Mouse (Mus musculus) urinary bladder, postnatal 0 days (tissue): ENCODE measurements around the gene Calhm2. TPM values are rescaled to one million over a fixed set of nuclear protein-coding genes. Genes with fewer than 3 reads are reported as not detected.

Experiments used
- polyA plus RNA-seq: library from polyadenylated mRNA; unstranded; fragments of >200 nt; fragmentation: Nextera tagmentation; extraction: Ambion mirVana; gene quantifications from 2 replicates; pipeline ENCODE4 v1.2.1, GENCODE M21; 2015

Gene Calhm2
- polyA plus RNA-seq = 5.7 and 6.2 TPM in 2 replicates

DNA sequence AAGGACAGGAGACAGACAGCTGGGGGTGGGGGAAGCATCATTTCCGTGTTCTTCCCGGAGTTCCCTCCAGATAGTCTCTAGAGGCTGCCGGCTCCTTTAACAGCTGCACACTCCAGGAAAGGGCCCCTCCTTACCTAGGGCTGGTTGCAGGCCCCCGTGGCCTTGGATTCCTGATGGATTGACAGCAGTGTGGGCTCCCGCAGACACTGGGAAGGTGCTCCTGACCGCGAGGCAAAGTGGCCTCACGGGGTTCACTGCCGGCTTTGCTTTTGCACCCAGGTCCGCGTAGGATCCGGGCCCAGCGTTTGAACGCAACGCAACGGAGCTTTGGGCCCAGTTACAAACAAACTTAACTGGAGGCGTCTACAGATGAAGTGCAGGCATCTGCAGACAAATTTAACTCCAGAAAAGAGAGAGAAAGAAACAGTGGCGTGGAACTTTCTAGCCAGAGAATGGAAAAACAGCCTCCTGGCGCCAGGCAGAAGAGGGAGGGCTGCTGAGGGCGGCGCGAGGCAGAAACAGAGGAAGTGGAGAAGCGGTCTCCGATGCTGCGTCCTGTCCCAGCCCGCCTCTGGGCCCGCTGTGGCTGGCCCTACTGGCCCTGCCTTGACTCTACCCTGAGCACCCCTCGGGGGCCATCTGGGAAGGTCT, at the start of gene Calhm2:
Gene Calhm2 (minus strand): TSS at position 524 of the 651 bp plus-strand sequence.

DNA sequence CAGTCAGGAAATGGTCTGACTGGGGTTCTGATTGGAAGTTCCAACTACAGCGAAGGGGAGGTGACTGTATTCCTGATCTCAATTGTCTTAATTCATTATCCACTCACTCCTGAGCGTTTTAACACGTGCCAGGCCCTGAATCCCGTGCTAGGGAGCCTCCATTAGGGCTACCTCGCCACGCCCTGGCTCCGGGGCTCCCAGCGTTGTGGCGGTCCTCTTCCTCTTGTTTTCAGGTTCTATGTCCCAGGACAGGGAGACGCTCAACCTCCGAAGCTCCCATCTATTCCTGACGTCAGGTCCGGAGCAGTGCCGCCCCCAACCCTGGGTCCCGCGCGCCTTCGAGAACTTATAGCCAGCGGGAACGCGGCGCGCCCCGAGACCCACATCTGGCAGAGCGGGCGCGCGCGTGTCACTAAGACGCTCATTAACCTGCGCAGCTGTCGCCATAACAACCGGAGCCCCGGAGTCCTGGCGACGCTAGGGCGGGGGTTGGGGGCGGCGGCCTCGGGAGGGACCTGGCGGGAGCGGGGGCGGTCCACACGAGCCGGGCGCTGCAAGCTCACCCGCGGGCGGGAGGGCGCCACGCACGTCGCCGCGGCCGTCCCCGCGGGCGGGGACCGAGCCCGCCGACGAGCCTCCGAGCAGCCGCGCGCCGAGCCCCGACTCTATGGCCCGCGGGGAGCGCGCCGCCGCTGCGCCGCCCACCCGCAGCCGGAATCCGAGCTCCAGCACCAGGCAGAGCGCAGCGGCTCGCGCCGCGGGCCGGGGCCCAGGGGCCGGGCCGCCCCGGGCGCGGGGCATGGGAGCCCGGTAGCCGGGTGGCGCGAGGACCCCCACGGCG, 40.6 kb upstream of the Calhm2 start, which contains the start of gene Neurl1a:
Gene Neurl1a (plus strand): TSS at position 390 of the 841 bp plus-strand sequence.

DNA sequence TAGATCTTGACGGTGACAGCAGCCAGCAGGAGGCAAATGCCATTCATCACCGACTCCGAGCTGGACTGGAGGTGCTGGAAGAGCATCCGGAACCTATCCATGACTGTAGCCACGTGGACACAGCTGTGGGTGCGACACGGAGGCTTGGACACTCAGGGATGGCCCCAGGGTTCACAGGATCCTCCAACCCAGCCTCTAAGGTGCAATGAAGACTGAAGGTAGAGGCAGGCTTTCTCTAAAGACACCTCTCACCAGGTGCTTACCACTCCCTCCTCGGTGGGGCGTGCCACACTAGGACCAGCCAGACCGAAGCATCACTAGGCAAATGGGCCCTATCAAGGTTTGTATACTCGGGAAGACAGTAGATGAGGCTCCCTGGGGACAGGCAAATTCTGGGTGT, 19.6 kb upstream of the Calhm2 start, which contains the start of gene Calhm3:
Gene Calhm3 (minus strand): TSS at position 101 of the 400 bp plus-strand sequence.

DNA sequence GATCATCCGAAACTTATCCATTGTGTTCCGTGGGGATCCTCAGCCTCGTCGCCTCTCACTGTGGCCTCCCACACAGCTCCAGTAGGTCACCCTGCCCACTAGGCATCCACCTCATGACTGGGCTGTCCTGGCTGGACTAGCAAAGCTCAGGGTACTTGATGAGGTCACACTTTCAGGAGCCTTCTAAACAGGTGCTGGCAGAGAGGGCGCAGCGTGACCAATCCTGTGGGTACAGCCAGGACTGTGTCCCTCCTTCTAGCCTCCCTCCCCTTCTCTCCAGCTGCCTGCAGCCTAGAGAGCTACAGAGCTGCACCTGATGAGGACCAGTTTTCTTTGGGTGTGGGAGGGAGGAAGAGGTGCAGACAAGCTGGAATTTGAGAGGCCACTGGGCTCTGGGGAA, 6.1 kb upstream of the Calhm2 start, which contains the start of gene Calhm1:
Gene Calhm1 (minus strand): TSS at position 101 of the 400 bp plus-strand sequence.

DNA sequence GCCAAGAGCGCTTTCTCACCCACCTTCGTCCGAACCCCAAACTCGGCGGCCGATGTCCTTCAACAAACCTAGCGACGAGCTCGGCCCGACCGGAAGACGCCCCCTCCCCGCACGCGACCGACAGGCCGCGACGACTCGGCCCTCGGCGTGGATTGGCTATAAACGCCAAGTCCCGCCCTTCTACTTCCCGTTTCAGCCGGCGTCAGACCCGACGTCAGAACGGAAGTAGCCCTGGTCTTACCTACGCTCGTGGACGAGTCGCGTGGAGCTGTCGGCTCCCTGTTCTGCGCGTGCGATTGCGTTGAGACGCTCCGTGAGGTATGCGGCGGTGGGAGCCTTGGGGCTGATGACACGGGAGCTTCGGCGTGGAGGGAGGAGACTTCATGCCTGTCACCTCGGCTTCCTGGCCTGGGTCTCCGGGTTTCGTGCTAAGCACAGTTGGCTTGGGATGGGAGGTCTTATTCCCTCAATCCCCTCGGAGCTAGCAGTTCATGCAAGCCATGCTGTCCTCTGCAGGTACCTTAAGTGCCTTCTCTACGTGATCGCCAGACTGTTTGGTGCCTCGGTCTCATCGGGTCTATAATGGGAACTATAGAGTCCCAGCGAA, 47.4 kb downstream of the Calhm2 start, which contains the start of the genes Usmg5 and Pdcd11:
Gene Usmg5 (minus strand): TSS at position 98 of the 607 bp plus-strand sequence.
Gene Pdcd11 (plus strand): TSS at position 219 of the 607 bp plus-strand sequence.

DNA sequence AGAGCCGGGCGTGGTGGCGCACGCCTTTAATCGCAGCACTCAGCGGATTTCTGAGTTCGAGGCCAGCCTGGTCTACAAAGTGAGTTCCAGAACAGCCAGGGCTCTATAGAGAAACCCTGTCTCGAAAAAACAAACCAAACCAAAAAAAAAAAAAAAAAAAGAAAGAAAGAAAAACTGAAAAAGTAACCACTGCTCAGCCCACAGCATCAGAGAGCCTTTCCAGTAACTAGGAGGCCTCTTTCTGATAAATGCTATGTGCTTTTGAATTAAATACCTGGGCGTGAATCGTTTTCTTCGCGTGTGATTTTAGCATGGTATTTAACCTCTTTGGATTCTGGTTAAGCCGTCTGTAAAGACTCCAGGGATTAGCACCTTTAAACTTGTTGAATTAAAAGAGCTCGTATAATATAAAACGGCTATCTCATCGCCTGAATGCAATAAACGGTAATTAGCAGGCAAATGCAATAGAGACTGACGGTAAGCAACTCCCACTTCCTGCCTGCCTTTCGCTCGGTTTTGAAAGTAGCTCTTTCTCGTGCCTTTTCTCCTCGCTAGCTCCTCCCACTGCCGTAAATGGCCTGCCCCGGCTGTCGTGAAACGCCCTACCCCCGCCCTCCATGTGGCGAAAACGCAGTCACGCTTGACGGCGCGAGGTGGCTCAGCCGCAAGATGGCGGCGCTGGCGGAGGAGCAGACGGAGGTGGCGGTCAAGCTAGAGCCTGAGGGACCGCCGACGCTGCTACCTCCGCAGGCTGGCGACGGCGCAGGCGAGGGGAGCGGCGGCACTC, 70.8 kb downstream of the Calhm2 start, which contains the start of gene Taf5:
Gene Taf5 (plus strand): TSS at position 651 of the 787 bp plus-strand sequence.

Other genes with a start within 250 kb of the Calhm2 start
- 0.11 and 0.14 TPM in 2 replicates for gene Ina, start 123.6 kb downstream of the Calhm2 start, polyA plus RNA-seq
- gene Nt5c2, start 123.1 kb downstream of the Calhm2 start, polyA plus RNA-seq = 48.2 and 55.6 TPM in 2 replicates
- 8.2 and 8.9 TPM in 2 replicates for gene Pcgf6, start 87.4 kb downstream of the Calhm2 start, polyA plus RNA-seq
- 1.5 TPM in 2 replicates for gene Taf5, start 70.5 kb downstream of the Calhm2 start, polyA plus RNA-seq
- 1,773 and 2,057 TPM in 2 replicates for gene Usmg5, start 47.6 kb downstream of the Calhm2 start, polyA plus RNA-seq
- 4.2 and 4.4 TPM in 2 replicates for gene Pdcd11, start 47.5 kb downstream of the Calhm2 start, polyA plus RNA-seq
- not detected in 2 replicates for gene Calhm1, start 6.0 kb upstream of the Calhm2 start, polyA plus RNA-seq
- not detected in 2 replicates for gene Calhm3, start 19.5 kb upstream of the Calhm2 start, polyA plus RNA-seq
- gene Neurl1a, start 40.5 kb upstream of the Calhm2 start, polyA plus RNA-seq = 9.6 and 13.2 TPM in 2 replicates